In genomic region chr10:14759665-14760558, GRCm38 (mm10) we compare ENCODE assay signal across 10 mouse cellular contexts. TPM values are rescaled to one million over a fixed set of nuclear protein-coding genes. Genes with fewer than 3 reads are reported as not detected.
A peak's percentile ranks its signal among the peaks of the same experiment; 100 is the strongest.
DNase-seq lines count a peak whose midpoint lies in the region; ATAC-seq and TF ChIP-seq lines count a peak whose summit lies in the region.
"Had no signal": no experiment of that assay in that cellular context is flagged by ENCODE, and none has a peak within 500 bp of the region (broad histone marks: within the 10 kb centered on the region; RNA-seq: fewer than 3 reads in every experiment).

No protein-coding gene starts in this region.

- WGBS in kidney, embryonic 16.5 days: 2% methylated on average over 35 of the region's 35 CpGs
- WGBS in kidney, adult 2 months: 2% methylated on average over 35 of the region's 35 CpGs
- WGBS in hindbrain, embryonic 13.5 days: 3% methylated on average over 35 of the region's 35 CpGs
- WGBS in midbrain, embryonic 13.5 days: 2% methylated on average over 35 of the region's 35 CpGs

- peaks cover 18% of the 10 kb centered on the region for H3K27me3 ChIP-seq in kidney, embryonic 16.5 days (ENCODE audit: insufficient read depth, low read length)
- no peaks in the 10 kb centered on the region for H3K27me3 ChIP-seq in kidney, adult 2 months (replicated peaks; ENCODE audit: control insufficient read depth, insufficient read depth, low read length)
- peaks cover 2% of the 10 kb centered on the region; the same call in 1 of the 2 replicates for H3K27me3 ChIP-seq in hindbrain, embryonic 13.5 days
- peaks cover 4% of the 10 kb centered on the region; the same call in 1 of the 2 replicates for H3K27me3 ChIP-seq in midbrain, embryonic 13.5 days

- no peak for TF ChIP-seq POLR2A in kidney, adult 2 months (IDR thresholded peaks at IDR 0.05; ENCODE audit: low read depth, low read length)
- no peak for TF ChIP-seq POLR2A in cortical plate, adult 2 months (IDR thresholded peaks at IDR 0.05; ENCODE audit: extremely low read depth, insufficient read depth, low read length)

- H3K4me2 ChIP-seq in kidney, embryonic 16.5 days (replicated peaks; ENCODE audit: low read depth, low read length): peak overlapping the region; percentile 71
- peak overlapping the region; percentile 83 for H3K4me2 ChIP-seq in hindbrain, embryonic 13.5 days
- peak overlapping the region; percentile 78 for H3K4me2 ChIP-seq in midbrain, embryonic 13.5 days (replicated peaks)

- H3K27ac ChIP-seq in kidney, embryonic 16.5 days (ENCODE audit: low read length): no peak overlapping the region
- no peak overlapping the region for H3K27ac ChIP-seq in kidney, adult 2 months (ENCODE audit: insufficient read depth, low read depth, low read length)
- H3K27ac ChIP-seq in cortical plate, adult 2 months (ENCODE audit: insufficient read depth, low read length): no peak overlapping the region
- no peak overlapping the region for H3K27ac ChIP-seq in hindbrain, embryonic 13.5 days
- H3K27ac ChIP-seq in midbrain, embryonic 13.5 days: no peak overlapping the region

- 0 out of 2 replicates have a peak overlapping the region, but pooled peaks have one; percentile 9 for H3K9ac ChIP-seq in kidney, embryonic 16.5 days (replicated peaks; ENCODE audit: low read length)
- H3K9ac ChIP-seq in hindbrain, embryonic 13.5 days: peak overlapping the region; percentile 60
- peak overlapping the region; percentile 46; the same call in 1 of the 2 replicates for H3K9ac ChIP-seq in midbrain, embryonic 13.5 days (replicated peaks)

- H3K9me3 ChIP-seq in kidney, embryonic 16.5 days (ENCODE audit: low read length): no peaks in the 10 kb centered on the region
- H3K9me3 ChIP-seq in hindbrain, embryonic 13.5 days: no peaks in the 10 kb centered on the region
- H3K9me3 ChIP-seq in midbrain, embryonic 13.5 days: no peaks in the 10 kb centered on the region

- TF ChIP-seq CTCF in kidney, adult 2 months (conservative IDR thresholded peaks at IDR 0.05; ENCODE audit: insufficient read depth, insufficient read length, low read depth, low read length): no peak
- TF ChIP-seq CTCF in cortical plate, adult 2 months (IDR thresholded peaks at IDR 0.05; ENCODE audit: extremely low read depth, insufficient read depth, low read length): no peak

- peak overlapping the region; percentile 39 for H3K4me3 ChIP-seq in kidney, embryonic 16.5 days (ENCODE audit: low read length)
- H3K4me3 ChIP-seq in kidney, adult 2 months (ENCODE audit: insufficient read depth, low read depth, low read length): no peak overlapping the region
- peak overlapping the region; percentile 25 for H3K4me3 ChIP-seq in cortical plate, adult 2 months (ENCODE audit: insufficient read depth, low read length)
- H3K4me3 ChIP-seq in hindbrain, embryonic 13.5 days: peak overlapping the region; percentile 44
- peak overlapping the region; percentile 44 for H3K4me3 ChIP-seq in midbrain, embryonic 13.5 days (replicated peaks)

- DNase-seq in kidney, adult 2 months: no peak
- DNase-seq in T-cell, adult 2 months (ENCODE audit: low spot score): no peak
- DNase-seq in adrenal gland, adult (ENCODE audit: inconsistent age in 2 of 2, low spot score in 1 of 2): no peak
- no peak for DNase-seq in gastrocnemius, adult 18-20 months (ENCODE audit: low spot score)

- H3K4me1 ChIP-seq in kidney, embryonic 16.5 days (ENCODE audit: insufficient read depth, low read length): 0 out of 2 replicates have a peak, but pooled peaks cover 7% of the 10 kb centered on the region
- no peaks in the 10 kb centered on the region for H3K4me1 ChIP-seq in kidney, adult 2 months (ENCODE audit: control insufficient read depth, insufficient read depth, low read length)
- H3K4me1 ChIP-seq in cortical plate, adult 2 months (ENCODE audit: control insufficient read depth, insufficient read depth, low read length): no peaks in the 10 kb centered on the region
- H3K4me1 ChIP-seq in hindbrain, embryonic 13.5 days (replicated peaks): peaks cover 12% of the 10 kb centered on the region
- peaks cover 11% of the 10 kb centered on the region for H3K4me1 ChIP-seq in midbrain, embryonic 13.5 days (replicated peaks)

- ATAC-seq in kidney, embryonic 16.5 days (ENCODE audit: low FRiP score, low TSS enrichment): no peak
- peak; percentile 71; the same call in 1 of the 2 replicates for ATAC-seq in hindbrain, embryonic 13.5 days (ENCODE audit: low FRiP score)
- peak; percentile 66; the same call in 1 of the 2 replicates for ATAC-seq in midbrain, embryonic 13.5 days
- ATAC-seq: Patski had no signal

- no peaks in the 10 kb centered on the region for H3K36me3 ChIP-seq in kidney, embryonic 16.5 days (ENCODE audit: insufficient read depth, low read length)
- no peaks in the 10 kb centered on the region for H3K36me3 ChIP-seq in kidney, adult 2 months (ENCODE audit: control insufficient read depth, insufficient read depth, low read length)
- H3K36me3 ChIP-seq in hindbrain, embryonic 13.5 days: no peaks in the 10 kb centered on the region
- no peaks in the 10 kb centered on the region for H3K36me3 ChIP-seq in midbrain, embryonic 13.5 days

RNA-seq across cellular contexts. Expression of gene Gje1, which starts 41.9 kb away (rescaled TPM):
- polyA plus RNA-seq in kidney, embryonic 16.5 days (2015; fragmentation: Nextera tagmentation; extraction: Ambion mirVana): not detected in 2 replicates
- not detected in 2 replicates for polyA plus RNA-seq in kidney, adult 2 months (2012; rRNA removed)
- polyA plus RNA-seq in cortical plate, adult 2 months (2012; rRNA removed): not detected in 2 replicates
- polyA plus RNA-seq in hindbrain, embryonic 13.5 days (2015; fragmentation: Nextera tagmentation; extraction: Ambion mirVana): 0.13 TPM in 1 of 2 replicates, not detected in the other
- polyA plus RNA-seq in midbrain, embryonic 13.5 days (2015; fragmentation: Nextera tagmentation; extraction: Ambion mirVana): not detected in 2 replicates
- total RNA-seq in gastrocnemius, adult 18-20 months (2021): not detected
- total RNA-seq: layer of hippocampus, adult 18-20 months had no signal

RNA-seq across cellular contexts. Expression of gene Nmbr, which starts 54.5 kb away (rescaled TPM):
- 1.0 TPM in 2 replicates for polyA plus RNA-seq in kidney, embryonic 16.5 days (2015; fragmentation: Nextera tagmentation; extraction: Ambion mirVana)
- 0.38 TPM in 1 of 2 replicates, not detected in the other for polyA plus RNA-seq in kidney, adult 2 months (2012; rRNA removed)
- 1.3 and 1.8 TPM in 2 replicates for polyA plus RNA-seq in cortical plate, adult 2 months (2012; rRNA removed)
- polyA plus RNA-seq in hindbrain, embryonic 13.5 days (2015; fragmentation: Nextera tagmentation; extraction: Ambion mirVana): 1.0 and 1.2 TPM in 2 replicates
- polyA plus RNA-seq in midbrain, embryonic 13.5 days (2015; fragmentation: Nextera tagmentation; extraction: Ambion mirVana): 0.67 and 0.98 TPM in 2 replicates
- total RNA-seq in gastrocnemius, adult 18-20 months (2021): 1 to 10 TPM; 1.9 to 3.0 TPM

RNA-seq across cellular contexts. Expression of gene Vta1, which starts 54.6 kb away (rescaled TPM):
- 100.0 and 103 TPM in 2 replicates for polyA plus RNA-seq in kidney, embryonic 16.5 days (2015; fragmentation: Nextera tagmentation; extraction: Ambion mirVana)
- 77.7 and 82.5 TPM in 2 replicates for polyA plus RNA-seq in kidney, adult 2 months (2012; rRNA removed)
- 83.6 and 89.5 TPM in 2 replicates for polyA plus RNA-seq in cortical plate, adult 2 months (2012; rRNA removed)
- polyA plus RNA-seq in hindbrain, embryonic 13.5 days (2015; fragmentation: Nextera tagmentation; extraction: Ambion mirVana): 207 TPM in 2 replicates
- polyA plus RNA-seq in midbrain, embryonic 13.5 days (2015; fragmentation: Nextera tagmentation; extraction: Ambion mirVana): 204 and 228 TPM in 2 replicates
- total RNA-seq in gastrocnemius, adult 18-20 months (2021): 10 to 100 TPM; 32.4 to 36.6 TPM

Comparison
In these comparisons a context has a peak if more than half of its experiments do, and no peak if none do; other contexts are left out.
1. H3K9ac ChIP-seq: peak in every context shown above with its lines; median percentile 60 in hindbrain, embryonic 13.5 days; 46 in midbrain, embryonic 13.5 days; 9 in kidney, embryonic 16.5 days.